Comparison of ENCODE assay signal across 10 mouse cellular contexts in genomic region chr8:122181991-122182390, GRCm38 (mm10).
A peak's percentile ranks its signal among the peaks of the same experiment; 100 is the strongest.
DNase-seq lines count a peak whose midpoint lies in the region; ATAC-seq and TF ChIP-seq lines count a peak whose summit lies in the region.
"Had no signal": no experiment of that assay in that cellular context is flagged by ENCODE, and none has a peak within 500 bp of the region (broad histone marks: within the 10 kb centered on the region; RNA-seq: fewer than 3 reads in every experiment).

No protein-coding gene starts in this region.

- peak overlapping the region; percentile 55 for H3K4me3 ChIP-seq in megakaryocyte, embryonic 14.5 days (replicated peaks)
- H3K4me3 ChIP-seq in stomach, postnatal 0 days (ENCODE audit: low read depth, low read length): no peak overlapping the region
- H3K4me3 ChIP-seq: liver, embryonic 13.5 days; midbrain, embryonic 12.5 days had no signal

- no peak; the same call in 1 of the 2 replicates for TF ChIP-seq CTCF in stomach, postnatal 0 days (IDR thresholded peaks at IDR 0.05; ENCODE audit: low read depth)

- no peaks in the 10 kb centered on the region for H3K36me3 ChIP-seq in megakaryocyte, embryonic 14.5 days (replicated peaks; ENCODE audit: low read length)
- H3K36me3 ChIP-seq in stomach, postnatal 0 days (ENCODE audit: control insufficient read depth, insufficient read depth, low read length): no peaks in the 10 kb centered on the region
- H3K36me3 ChIP-seq: liver, embryonic 13.5 days; midbrain, embryonic 12.5 days had no signal

- peaks cover 79% of the 10 kb centered on the region for H3K27me3 ChIP-seq in megakaryocyte, embryonic 14.5 days (replicated peaks)
- no peaks in the 10 kb centered on the region for H3K27me3 ChIP-seq in stomach, postnatal 0 days (ENCODE audit: control insufficient read depth, insufficient read depth, low read length)
- H3K27me3 ChIP-seq: midbrain, embryonic 12.5 days had no signal

- H3K4me2 ChIP-seq in stomach, postnatal 0 days (replicated peaks; ENCODE audit: low read depth): 0 out of 2 replicates have a peak overlapping the region, but pooled peaks have one; percentile 11
- H3K4me2 ChIP-seq: liver, embryonic 13.5 days; midbrain, embryonic 12.5 days had no signal

- TF ChIP-seq EP300 in stomach, postnatal 0 days (optimal IDR thresholded peaks at IDR 0.05): no peak

- H3K4me1 ChIP-seq in megakaryocyte, embryonic 14.5 days: peaks cover 56% of the 10 kb centered on the region
- 0 out of 2 replicates have a peak, but pooled peaks cover 2% of the 10 kb centered on the region for H3K4me1 ChIP-seq in stomach, postnatal 0 days (replicated peaks; ENCODE audit: control insufficient read depth, insufficient read depth)
- H3K4me1 ChIP-seq: midbrain, embryonic 12.5 days had no signal

- no peaks in the 10 kb centered on the region for H3K9me3 ChIP-seq in megakaryocyte, embryonic 14.5 days
- H3K9me3 ChIP-seq in stomach, postnatal 0 days (ENCODE audit: control insufficient read depth, low read length): no peaks in the 10 kb centered on the region
- H3K9me3 ChIP-seq: liver, embryonic 13.5 days; midbrain, embryonic 12.5 days had no signal

- no peak for ATAC-seq in megakaryocyte, adult 5-6 weeks (ENCODE audit: poor library complexity, severe bottlenecking)
- ATAC-seq in stomach, postnatal 0 days (ENCODE audit: low FRiP score, low TSS enrichment): no peak

- no peak overlapping the region for H3K9ac ChIP-seq in stomach, postnatal 0 days (ENCODE audit: low read length)
- H3K9ac ChIP-seq: liver, embryonic 13.5 days; midbrain, embryonic 12.5 days had no signal

- DNase-seq in adrenal gland, postnatal 25 days: peak; percentile 13
- DNase-seq in adrenal gland, postnatal 4 days (ENCODE audit: low spot score in 2 of 2): no peak
- DNase-seq in heart, postnatal 10 days: peak; percentile 59 to 61
- no peak for DNase-seq in stomach, postnatal 0 days (ENCODE audit: low spot score)
- no peak for DNase-seq in left cerebral cortex, adult 8-10 months (ENCODE audit: low spot score in 2 of 2)
- no peak for DNase-seq in left cerebral cortex, postnatal 14 days (ENCODE audit: low spot score in 2 of 2)
- DNase-seq: liver, embryonic 13.5 days had no signal

- no peak overlapping the region for H3K27ac ChIP-seq in stomach, postnatal 0 days (replicated peaks)
- H3K27ac ChIP-seq: liver, embryonic 13.5 days; midbrain, embryonic 12.5 days had no signal

- intact Hi-C loops in heart, postnatal 10 days (cut with DNase I): no loop called here
- intact Hi-C loops in left cerebral cortex, postnatal 14 days (cut with DNase I): no loop called here

- 36% methylated on average over 9 of the region's 9 CpGs for whole genome bisulfite sequencing in stomach, postnatal 0 days

Comparison
In these comparisons a context has a peak if more than half of its experiments do, and no peak if none do; other contexts are left out.
1. DNase-seq: peak in adrenal gland, postnatal 25 days (single experiment) and heart, postnatal 10 days (2 of 2); none in adrenal gland, postnatal 4 days (0 of 2), stomach, postnatal 0 days (single experiment), left cerebral cortex, adult 8-10 months (0 of 2) and left cerebral cortex, postnatal 14 days (0 of 2).